Mouse (Mus musculus): ENCODE results near the gene Muc5b.
"Not testable (repeated sequence)": the region's sequence is repeated elsewhere in the genome, so short reads cannot be mapped to it uniquely, and the experiment has no call there.

Muc5b gene

GRCm38 (mm10) chr7:141838779-141839178 is at the start of gene Muc5b:
Gene Muc5b, plus strand, starts transcription at chr7:141839070.
- no peak for DNase-seq (ENCODE audit: low spot score in 2 of 2)

- DNase-seq (ENCODE audit: low spot score in 2 of 2): no peak
Observed at GRCm38 (mm10) chr7:141794251-141794650, 44.6 kb upstream of the Muc5b start.

GRCm38 (mm10) chr7:141803206-141803605 is 35.7 kb upstream of the Muc5b start:
- DNase-seq (ENCODE audit: low spot score in 2 of 2): no peak

- DNase-seq (ENCODE audit: low spot score in 2 of 2): no peak
Observed at GRCm38 (mm10) chr7:141805384-141805783, 33.5 kb upstream of the Muc5b start.

- not testable (repeated sequence) for DNase-seq (ENCODE audit: low spot score in 2 of 2)
Observed at GRCm38 (mm10) chr7:141807823-141808222, 31.0 kb upstream of the Muc5b start.

GRCm38 (mm10) chr7:141809933-141810332 is 28.9 kb upstream of the Muc5b start:
- not testable (repeated sequence) for DNase-seq (ENCODE audit: low spot score in 2 of 2)

- no peak for DNase-seq (ENCODE audit: low spot score in 2 of 2)
Observed at GRCm38 (mm10) chr7:141813321-141813720, 25.5 kb upstream of the Muc5b start.

- no peak for DNase-seq (ENCODE audit: low spot score in 2 of 2)
Observed at GRCm38 (mm10) chr7:141815361-141815760, 23.5 kb upstream of the Muc5b start.

GRCm38 (mm10) chr7:141817355-141818075 is 21.4 kb upstream of the Muc5b start:
- no peak for DNase-seq (ENCODE audit: low spot score in 2 of 2)

- DNase-seq (ENCODE audit: low spot score in 2 of 2): no peak
Observed at GRCm38 (mm10) chr7:141818267-141818666, 20.6 kb upstream of the Muc5b start.

GRCm38 (mm10) chr7:141822582-141823261 is 16.1 kb upstream of the Muc5b start:
- DNase-seq (ENCODE audit: low spot score in 2 of 2): no peak

- no peak for DNase-seq (ENCODE audit: low spot score in 2 of 2)
Observed at GRCm38 (mm10) chr7:141823699-141824098, 15.2 kb upstream of the Muc5b start.

GRCm38 (mm10) chr7:141824398-141824797 is 14.5 kb upstream of the Muc5b start:
- no peak for DNase-seq (ENCODE audit: low spot score in 2 of 2)

GRCm38 (mm10) chr7:141835941-141836340 is 2.9 kb upstream of the Muc5b start:
- no peak for DNase-seq (ENCODE audit: low spot score in 2 of 2)

- DNase-seq (ENCODE audit: low spot score in 2 of 2): no peak
Observed at GRCm38 (mm10) chr7:141836423-141836822, 2.4 kb upstream of the Muc5b start.

- DNase-seq (ENCODE audit: low spot score in 2 of 2): no peak
Observed at GRCm38 (mm10) chr7:141840354-141840753, 1.5 kb downstream of the Muc5b start.

GRCm38 (mm10) chr7:141861046-141861445 is 22.2 kb downstream of the Muc5b start:
- no peak for DNase-seq (ENCODE audit: low spot score in 2 of 2)

GRCm38 (mm10) chr7:141869644-141870043 is 30.8 kb downstream of the Muc5b start:
- DNase-seq (ENCODE audit: low spot score in 2 of 2): no peak

GRCm38 (mm10) chr7:141870553-141870952 is 31.7 kb downstream of the Muc5b start:
- DNase-seq (ENCODE audit: low spot score in 2 of 2): no peak

GRCm38 (mm10) chr7:141874891-141875290 is 36.0 kb downstream of the Muc5b start:
- no peak for DNase-seq (ENCODE audit: low spot score in 2 of 2)

- DNase-seq (ENCODE audit: low spot score in 2 of 2): no peak
Observed at GRCm38 (mm10) chr7:141878813-141879212, 39.9 kb downstream of the Muc5b start.

- no peak for DNase-seq (ENCODE audit: low spot score in 2 of 2)
Observed at GRCm38 (mm10) chr7:141892151-141892550, 53.3 kb downstream of the Muc5b start.

- no peak for DNase-seq (ENCODE audit: low spot score in 2 of 2)
Observed at GRCm38 (mm10) chr7:141901825-141902224, 63.0 kb downstream of the Muc5b start.
